Mouse (Mus musculus): ENCODE measurements around the gene Ptprb. TPM values are rescaled to one million over a fixed set of nuclear protein-coding genes. Genes with fewer than 3 reads are reported as not detected.

Ptprb gene
- polyA plus RNA-seq, 1 experiment from 2014 or later, result 2.8 TPM

GRCm38 (mm10) chr10:116335328-116335727 lies 60.0 kb downstream of the Ptprb start:
- H3K9ac ChIP-seq, result no peak overlapping the region
- ATAC-seq (ENCODE audit: insufficient number of reproducible peaks, insufficient read depth, low FRiP score, low TSS enrichment, low read depth), result no peak
- H3K27me3 ChIP-seq, result no peaks in the 10 kb centered on the region
- H3K4me2 ChIP-seq, result no peak overlapping the region
- no peak overlapping the region for H3K4me3 ChIP-seq
- H3K4me1 ChIP-seq, result peaks cover 4% of the 10 kb centered on the region
- WGBS, result 83% methylated on average over 7 of the region's 7 CpGs
- H3K36me3 ChIP-seq, result no peaks in the 10 kb centered on the region
- peaks cover 4% of the 10 kb centered on the region; the same call in 1 of the 2 replicates for H3K9me3 ChIP-seq
- H3K27ac ChIP-seq, result no peak overlapping the region

- 73% methylated on average over 12 of the region's 12 CpGs for WGBS
- H3K4me1 ChIP-seq, result no peaks in the 10 kb centered on the region
- no peak overlapping the region for H3K4me3 ChIP-seq
- H3K4me2 ChIP-seq, result no peak overlapping the region
- H3K27me3 ChIP-seq, result no peaks in the 10 kb centered on the region
- no peaks in the 10 kb centered on the region for H3K9me3 ChIP-seq
- no peak overlapping the region for H3K27ac ChIP-seq
- no peak overlapping the region for H3K9ac ChIP-seq
- ATAC-seq (ENCODE audit: insufficient number of reproducible peaks, insufficient read depth, low FRiP score, low TSS enrichment, low read depth), result no peak
- no peaks in the 10 kb centered on the region for H3K36me3 ChIP-seq
Measured at GRCm38 (mm10) chr10:116341194-116341593, 65.9 kb downstream of the Ptprb start.

- Histone ChIP-seq H3K9ac (no peak overlapping the region), H3K4me1 (no peaks in the 10 kb centered on the region), H3K9me3 (no peaks in the 10 kb centered on the region), H3K4me2 (no peak overlapping the region), H3K4me3 (no peak overlapping the region), H3K36me3 (no peaks in the 10 kb centered on the region), H3K27ac (no peak overlapping the region), H3K27me3 (no peaks in the 10 kb centered on the region)
- WGBS, result 83% methylated on average over 15 of the region's 15 CpGs
- no peak for ATAC-seq (ENCODE audit: insufficient number of reproducible peaks, insufficient read depth, low FRiP score, low TSS enrichment, low read depth)
Measured at GRCm38 (mm10) chr10:116346618-116347184, 71.4 kb downstream of the Ptprb start.

GRCm38 (mm10) chr10:116349004-116349403 lies 73.7 kb downstream of the Ptprb start:
- no peak for ATAC-seq (ENCODE audit: insufficient number of reproducible peaks, insufficient read depth, low FRiP score, low TSS enrichment, low read depth)
- no peak overlapping the region for H3K4me2 ChIP-seq
- H3K27ac ChIP-seq, result no peak overlapping the region
- H3K27me3 ChIP-seq, result no peaks in the 10 kb centered on the region
- no peaks in the 10 kb centered on the region for H3K36me3 ChIP-seq
- H3K9ac ChIP-seq, result no peak overlapping the region
- WGBS, result 90% methylated on average over 6 of the region's 6 CpGs
- no peak overlapping the region for H3K4me3 ChIP-seq
- H3K4me1 ChIP-seq, result no peaks in the 10 kb centered on the region
- no peaks in the 10 kb centered on the region for H3K9me3 ChIP-seq

- H3K4me1 ChIP-seq, result no peaks in the 10 kb centered on the region
- no peaks in the 10 kb centered on the region for H3K36me3 ChIP-seq
- H3K27ac ChIP-seq, result no peak overlapping the region
- no peak overlapping the region for H3K4me2 ChIP-seq
- H3K9ac ChIP-seq, result no peak overlapping the region
- no peak for ATAC-seq (ENCODE audit: insufficient number of reproducible peaks, insufficient read depth, low FRiP score, low TSS enrichment, low read depth)
- H3K9me3 ChIP-seq, result no peaks in the 10 kb centered on the region
- H3K27me3 ChIP-seq, result no peaks in the 10 kb centered on the region
- H3K4me3 ChIP-seq, result no peak overlapping the region
- 35% methylated on average over 13 of the region's 13 CpGs for WGBS
Measured at GRCm38 (mm10) chr10:116350532-116350931, 75.2 kb downstream of the Ptprb start.

GRCm38 (mm10) chr10:116354372-116354771 lies 79.0 kb downstream of the Ptprb start:
- no peak overlapping the region for H3K4me2 ChIP-seq

GRCm38 (mm10) chr10:116362181-116362580 lies 86.9 kb downstream of the Ptprb start:
- Histone ChIP-seq H3K4me2 (no peak overlapping the region), H3K4me1 (peaks cover 8% of the 10 kb centered on the region; the same call in 1 of the 2 replicates), H3K4me3 (no peak overlapping the region), H3K27me3 (no peaks in the 10 kb centered on the region), H3K27ac (no peak overlapping the region), H3K9ac (no peak overlapping the region), H3K36me3 (no peaks in the 10 kb centered on the region), H3K9me3 (no peaks in the 10 kb centered on the region)
- WGBS, result 76% methylated on average over 6 of the region's 6 CpGs
- ATAC-seq (ENCODE audit: insufficient number of reproducible peaks, insufficient read depth, low FRiP score, low TSS enrichment, low read depth), result no peak

More at GRCm38 (mm10) chr10:116354372-116354771, 79.0 kb downstream of the Ptprb start:
- Histone ChIP-seq H3K4me1 (no peaks in the 10 kb centered on the region), H3K27ac (no peak overlapping the region), H3K4me3 (no peak overlapping the region), H3K27me3 (no peaks in the 10 kb centered on the region), H3K9me3 (no peaks in the 10 kb centered on the region), H3K36me3 (no peaks in the 10 kb centered on the region), H3K9ac (no peak overlapping the region)
- 78% methylated on average over 5 of the region's 5 CpGs for WGBS
- ATAC-seq (ENCODE audit: insufficient number of reproducible peaks, insufficient read depth, low FRiP score, low TSS enrichment, low read depth), result no peak

- H3K4me3 ChIP-seq, result no peak overlapping the region
- H3K36me3 ChIP-seq, result no peaks in the 10 kb centered on the region
- ATAC-seq (ENCODE audit: insufficient number of reproducible peaks, insufficient read depth, low FRiP score, low TSS enrichment, low read depth), result no peak
- H3K27me3 ChIP-seq, result no peaks in the 10 kb centered on the region
- H3K27ac ChIP-seq, result no peak overlapping the region
- peaks cover 8% of the 10 kb centered on the region; the same call in 1 of the 2 replicates for H3K4me1 ChIP-seq
- no peak overlapping the region for H3K9ac ChIP-seq
- 65% methylated on average over 8 of the region's 8 CpGs for WGBS
- H3K9me3 ChIP-seq, result no peaks in the 10 kb centered on the region
- no peak overlapping the region for H3K4me2 ChIP-seq
Measured at GRCm38 (mm10) chr10:116362645-116363044, 87.3 kb downstream of the Ptprb start.

GRCm38 (mm10) chr10:116364759-116365158 lies 89.4 kb downstream of the Ptprb start:
- Histone ChIP-seq H3K27ac (no peak overlapping the region), H3K4me1 (peaks cover 8% of the 10 kb centered on the region; the same call in 1 of the 2 replicates), H3K9me3 (no peaks in the 10 kb centered on the region), H3K27me3 (no peaks in the 10 kb centered on the region), H3K4me2 (no peak overlapping the region), H3K9ac (no peak overlapping the region), H3K4me3 (no peak overlapping the region), H3K36me3 (no peaks in the 10 kb centered on the region)
- ATAC-seq (ENCODE audit: insufficient number of reproducible peaks, insufficient read depth, low FRiP score, low TSS enrichment, low read depth), result no peak
- WGBS, result 45% methylated on average over 7 of the region's 7 CpGs

- no peaks in the 10 kb centered on the region for H3K36me3 ChIP-seq
- 51% methylated on average over 6 of the region's 6 CpGs for WGBS
- H3K4me2 ChIP-seq, result no peak overlapping the region
- 0 out of 2 replicates have a peak overlapping the region, but pooled peaks have one; percentile 22 for H3K27ac ChIP-seq
- H3K9me3 ChIP-seq, result no peaks in the 10 kb centered on the region
- ATAC-seq (ENCODE audit: insufficient number of reproducible peaks, insufficient read depth, low FRiP score, low TSS enrichment, low read depth), result no peak
- no peaks in the 10 kb centered on the region for H3K4me1 ChIP-seq
- H3K27me3 ChIP-seq, result no peaks in the 10 kb centered on the region
- no peak overlapping the region for H3K4me3 ChIP-seq
- no peak overlapping the region for H3K9ac ChIP-seq
Measured at GRCm38 (mm10) chr10:116370991-116371725, 95.8 kb downstream of the Ptprb start.

GRCm38 (mm10) chr10:116374111-116374510 lies 98.8 kb downstream of the Ptprb start:
- H3K27me3 ChIP-seq, result no peaks in the 10 kb centered on the region
- no peak overlapping the region for H3K9ac ChIP-seq
- no peak for ATAC-seq (ENCODE audit: insufficient number of reproducible peaks, insufficient read depth, low FRiP score, low TSS enrichment, low read depth)
- H3K4me2 ChIP-seq, result no peak overlapping the region
- no peaks in the 10 kb centered on the region for H3K9me3 ChIP-seq
- no peak overlapping the region for H3K4me3 ChIP-seq
- H3K4me1 ChIP-seq, result no peaks in the 10 kb centered on the region
- no peak overlapping the region for H3K27ac ChIP-seq
- WGBS, result 86% methylated on average over 6 of the region's 6 CpGs
- no peaks in the 10 kb centered on the region for H3K36me3 ChIP-seq

GRCm38 (mm10) chr10:116376853-116377252 lies 101.5 kb downstream of the Ptprb start:
- Histone ChIP-seq H3K4me2 (no peak overlapping the region), H3K27me3 (no peaks in the 10 kb centered on the region), H3K9me3 (no peaks in the 10 kb centered on the region), H3K9ac (no peak overlapping the region), H3K4me1 (no peaks in the 10 kb centered on the region), H3K4me3 (no peak overlapping the region), H3K27ac (no peak overlapping the region), H3K36me3 (no peaks in the 10 kb centered on the region)
- ATAC-seq (ENCODE audit: insufficient number of reproducible peaks, insufficient read depth, low FRiP score, low TSS enrichment, low read depth), result no peak
- 75% methylated on average over 4 of the region's 4 CpGs for whole genome bisulfite sequencing
